Mouse (Mus musculus) lung, adult 18-20 months (tissue): ENCODE measurements around the gene Nsd2.
A peak's percentile ranks its signal among the peaks of the same experiment; 100 is the strongest.

ENCODE experiments used
- DNase-seq, 2 experiments: peaks; one replicate each; pipeline ENCODE4 v3.0.0; 2022; ENCODE audit warnings: mixed read lengths in 2 of 2

Gene Nsd2

GRCm38 (mm10) chr5:33819876-33820732 lies at the start of gene Nsd2:
Gene Nsd2 (plus strand): TSS chr5:33820725.
- peak; percentile 85 to 88 for DNase-seq

DNA sequence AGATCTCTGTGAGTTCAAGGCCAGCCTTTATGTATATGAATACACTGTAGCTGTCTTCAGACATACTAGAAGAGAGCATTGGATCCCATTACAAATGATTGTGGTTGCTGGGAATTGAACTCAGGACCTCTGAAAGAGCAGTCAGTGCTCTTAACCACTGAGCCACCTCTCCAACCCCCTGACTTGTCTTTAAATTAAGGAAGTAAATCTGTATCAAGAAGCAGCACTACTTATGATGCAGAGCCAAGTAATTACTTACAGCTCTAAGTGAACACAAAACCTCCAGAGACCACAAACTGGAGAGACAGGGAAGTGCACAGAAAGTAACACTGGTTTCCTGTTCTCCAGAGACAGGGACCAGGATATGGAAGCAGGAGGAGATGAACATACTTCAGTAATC lies 43.3 kb upstream of the Nsd2 start:
- no peak for DNase-seq

DNA sequence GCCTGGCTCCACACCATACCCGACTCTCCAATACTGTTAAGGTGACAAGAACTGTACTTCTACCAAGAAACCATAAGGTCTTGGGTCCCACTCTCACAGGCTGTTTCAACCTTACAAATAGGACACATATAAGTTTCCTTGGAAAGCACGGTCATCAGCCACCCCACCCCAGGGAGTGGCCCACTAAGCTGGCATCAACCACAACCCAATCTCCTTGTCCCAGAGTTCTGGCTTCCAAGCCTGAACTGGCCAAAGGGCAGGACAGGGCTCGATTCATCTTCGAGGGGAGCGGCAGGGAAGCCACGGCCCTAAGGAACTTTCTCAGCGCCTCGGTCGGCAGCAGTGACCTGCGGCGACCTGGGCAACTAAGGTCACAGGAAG lies 38.6 kb upstream of the Nsd2 start:
- DNase-seq = no peak

DNA sequence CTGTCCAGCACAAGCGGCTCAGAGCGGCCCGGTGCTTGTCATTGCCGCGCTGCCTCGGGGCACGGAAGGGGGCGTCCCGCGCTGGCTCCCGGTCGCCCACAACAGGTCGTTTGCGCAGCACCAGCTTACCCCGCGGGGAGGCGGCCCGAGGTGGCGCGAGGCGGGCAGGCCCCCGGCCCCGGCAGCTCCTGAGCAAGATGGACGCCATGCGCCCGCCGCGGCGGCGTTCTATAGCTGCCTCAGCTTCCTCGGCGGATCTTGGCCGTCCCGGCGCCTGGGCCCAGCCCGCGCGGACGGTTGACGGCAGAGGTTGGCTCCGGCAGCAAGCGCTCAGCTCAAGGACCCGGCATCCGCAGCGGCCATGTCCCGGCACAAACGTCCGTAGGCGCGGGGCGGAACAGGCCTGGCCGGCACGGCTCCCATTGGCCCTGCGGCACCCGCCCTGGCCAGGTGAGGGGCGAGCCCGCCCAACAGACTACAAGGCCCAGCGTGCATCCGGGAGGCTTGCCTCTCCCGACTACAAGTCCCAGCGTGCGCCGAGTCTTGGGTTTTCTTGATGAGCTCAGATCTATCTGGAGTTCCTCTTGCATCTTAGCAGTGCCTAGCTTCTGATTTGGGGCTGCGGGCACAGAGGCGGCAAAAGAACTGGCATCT lies 38.1 kb upstream of the Nsd2 start, which contains the start of gene Letm1:
TSS of gene Letm1 (minus strand) at position 473 of the 654 bp plus-strand sequence.
- DNase-seq = peak; percentile 96 to 97

- DNase-seq = no peak
Observed at GRCm38 (mm10) chr5:33782999-33783390, 37.5 kb upstream of the Nsd2 start.

DNA sequence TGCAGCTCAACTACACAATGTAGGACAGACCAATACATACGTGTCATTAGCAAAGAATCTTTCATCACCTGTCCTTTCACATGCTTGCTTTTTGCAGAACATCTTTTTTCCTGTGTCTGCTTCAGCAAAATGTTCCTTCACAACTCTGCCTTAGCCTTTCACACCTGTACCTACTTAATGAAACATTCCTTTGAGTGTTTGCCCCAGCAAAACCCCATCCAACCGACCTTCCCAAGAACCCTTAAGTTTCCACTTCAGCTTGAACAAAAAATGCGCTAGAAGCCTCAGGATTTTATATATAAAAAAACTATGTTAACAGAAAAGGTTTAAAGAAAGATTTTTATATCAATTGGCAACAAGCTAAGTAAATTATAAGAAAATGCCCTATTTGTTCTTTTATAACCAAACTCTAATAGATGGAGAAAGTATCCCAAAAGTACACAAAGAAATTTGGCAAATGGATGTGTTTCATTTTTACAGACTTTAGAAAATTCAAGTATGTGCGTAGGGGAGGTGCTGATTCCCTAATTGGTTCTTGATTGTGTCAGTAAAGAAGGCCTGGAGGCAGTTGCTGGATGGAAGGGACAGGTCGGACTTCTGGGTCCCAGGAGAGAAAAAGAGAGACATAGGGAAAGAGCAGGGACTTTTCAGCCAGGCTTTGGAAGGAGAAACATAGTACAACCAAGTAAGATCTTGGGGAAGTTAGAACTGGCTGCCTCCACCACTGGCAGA lies 28.4 kb upstream of the Nsd2 start:
- peak in 1 of 2 experiments; percentile 7 for DNase-seq

DNA sequence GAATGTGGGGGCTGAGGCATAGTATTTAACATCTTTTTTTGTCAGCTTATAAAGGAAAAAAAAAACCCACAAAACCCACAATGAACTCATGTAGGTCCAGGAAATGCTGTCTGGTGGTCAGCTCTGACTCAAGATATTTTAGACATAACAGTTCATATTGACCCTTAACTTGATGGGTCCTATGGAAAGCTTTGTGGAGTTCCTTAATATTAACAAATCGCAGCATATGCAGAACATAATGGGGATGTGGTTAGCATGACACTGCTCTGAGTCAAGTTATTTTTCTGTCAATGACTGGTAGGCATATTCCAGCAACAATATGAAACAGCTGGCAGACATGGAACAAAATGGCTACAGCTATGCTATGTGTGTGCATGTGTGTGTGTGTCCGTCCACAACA lies 17.2 kb upstream of the Nsd2 start:
- no peak for DNase-seq

GRCm38 (mm10) chr5:33811519-33811918 lies 9.0 kb upstream of the Nsd2 start:
- DNase-seq = no peak

GRCm38 (mm10) chr5:33816008-33816725 lies 4.4 kb upstream of the Nsd2 start:
- no peak for DNase-seq

DNA sequence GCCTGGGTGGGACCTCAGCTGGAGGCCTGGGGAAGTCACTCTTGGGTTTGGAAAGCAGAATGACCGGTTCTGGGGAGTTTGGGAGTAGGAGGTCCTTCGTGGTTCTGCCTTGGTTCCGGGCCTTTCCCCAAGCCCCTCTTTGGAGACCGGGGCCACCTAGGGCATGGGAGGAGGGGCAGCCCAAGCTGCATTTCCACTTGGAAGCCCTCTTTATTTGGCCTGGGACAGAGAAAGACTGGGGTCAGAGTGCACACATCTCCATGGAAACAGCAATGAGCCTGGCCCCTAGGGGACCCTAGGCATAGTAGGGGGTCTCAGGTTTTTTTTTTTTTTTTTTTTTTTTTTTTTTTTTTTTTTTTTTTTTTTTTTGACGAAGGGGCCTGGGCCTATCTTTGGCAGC lies 2.4 kb upstream of the Nsd2 start:
- DNase-seq = no peak

GRCm38 (mm10) chr5:33819141-33819875 lies 1.2 kb upstream of the Nsd2 start:
- peak in 1 of 2 experiments; percentile 7 for DNase-seq

DNA sequence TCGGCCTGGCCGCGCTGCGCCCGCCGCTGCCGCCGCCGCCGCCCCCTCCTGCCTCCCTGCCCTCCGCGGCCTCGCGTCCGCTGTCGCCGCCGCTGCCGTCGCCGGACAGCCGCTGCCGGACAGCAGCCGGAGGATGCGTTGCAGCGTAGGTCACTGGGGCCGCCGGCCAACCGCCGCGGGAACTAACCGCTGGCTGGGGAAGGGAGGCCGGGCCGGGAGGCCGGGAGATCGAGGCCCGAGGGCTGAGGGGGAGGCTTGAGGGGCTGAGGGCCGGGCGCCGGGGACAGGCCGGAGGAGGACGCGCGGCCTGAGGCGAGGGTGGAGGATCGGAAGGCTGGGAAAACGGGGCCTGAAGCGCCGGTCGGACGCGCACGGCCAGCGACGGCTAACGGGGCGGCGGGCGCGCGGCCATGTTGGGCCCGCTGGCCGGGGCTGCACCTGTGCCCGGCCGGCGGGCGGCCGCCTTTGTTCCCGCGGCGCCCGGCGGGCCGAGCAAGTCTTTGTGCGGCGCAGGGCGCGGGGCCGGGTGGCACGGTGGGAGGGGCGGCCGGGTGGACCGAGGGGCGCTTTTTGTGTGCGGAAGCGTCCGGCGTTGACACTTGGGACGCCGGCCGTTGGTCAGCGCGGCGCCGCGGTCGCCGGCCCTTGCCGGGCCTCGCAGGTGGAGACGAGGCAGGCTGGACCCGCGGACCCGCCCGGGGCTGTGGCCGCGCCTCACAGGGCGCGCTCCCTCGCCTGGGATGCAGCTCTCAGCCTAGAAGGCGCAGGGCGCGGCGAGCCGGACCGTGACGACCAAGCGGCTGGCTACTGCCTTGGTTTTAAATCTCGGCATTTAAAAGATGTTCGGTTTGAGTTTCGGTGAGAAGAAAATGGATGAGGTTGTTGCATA lies 452 bp downstream of the Nsd2 start:
- DNase-seq = peak; percentile 51 to 54

DNA sequence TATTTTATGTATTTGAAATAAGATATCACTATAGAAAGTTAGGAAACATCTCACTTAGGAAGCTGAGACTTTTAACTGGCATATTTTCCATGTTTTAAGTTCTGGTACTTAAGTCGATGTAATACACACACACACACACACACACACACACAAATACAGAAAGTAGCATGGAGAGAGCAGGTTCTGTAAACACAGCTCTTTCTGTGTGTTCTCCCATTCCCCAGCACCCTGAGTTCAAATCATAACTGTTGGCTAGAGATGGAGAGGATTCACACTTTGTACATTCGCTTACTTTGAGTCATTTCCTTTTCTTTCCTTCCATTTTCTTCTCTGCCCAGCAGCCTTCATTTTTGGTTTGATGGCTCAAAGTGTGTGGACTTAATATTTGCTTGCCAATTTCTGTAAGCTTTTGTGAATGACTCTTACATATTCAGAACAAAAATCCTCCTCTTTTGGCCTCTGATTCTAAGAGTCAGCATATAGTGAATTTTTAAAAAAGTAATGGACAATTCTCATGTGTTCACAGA lies 1.4 kb downstream of the Nsd2 start:
- DNase-seq = no peak

- DNase-seq = no peak
Observed at GRCm38 (mm10) chr5:33822456-33822855, 1.9 kb downstream of the Nsd2 start.

DNA sequence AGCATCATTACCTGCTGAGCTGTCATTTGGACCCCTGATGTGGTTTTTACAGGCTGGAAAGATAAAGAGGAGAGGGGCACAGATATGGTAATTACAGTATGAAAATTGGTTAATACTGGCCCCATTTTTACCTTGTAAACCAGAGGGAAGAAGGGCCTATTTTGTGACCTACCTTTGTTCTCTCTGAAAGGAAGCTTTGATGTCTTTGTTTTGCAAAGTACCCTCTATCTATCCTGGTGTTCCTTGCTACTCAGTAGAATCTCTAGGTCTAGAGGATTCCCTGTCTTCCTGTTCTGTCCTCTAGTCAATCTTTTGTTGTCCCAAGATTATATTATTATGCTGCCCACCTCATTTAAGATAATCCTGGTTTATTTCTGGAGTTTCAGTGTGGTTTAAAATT lies 5.5 kb downstream of the Nsd2 start:
- DNase-seq = no peak

DNA sequence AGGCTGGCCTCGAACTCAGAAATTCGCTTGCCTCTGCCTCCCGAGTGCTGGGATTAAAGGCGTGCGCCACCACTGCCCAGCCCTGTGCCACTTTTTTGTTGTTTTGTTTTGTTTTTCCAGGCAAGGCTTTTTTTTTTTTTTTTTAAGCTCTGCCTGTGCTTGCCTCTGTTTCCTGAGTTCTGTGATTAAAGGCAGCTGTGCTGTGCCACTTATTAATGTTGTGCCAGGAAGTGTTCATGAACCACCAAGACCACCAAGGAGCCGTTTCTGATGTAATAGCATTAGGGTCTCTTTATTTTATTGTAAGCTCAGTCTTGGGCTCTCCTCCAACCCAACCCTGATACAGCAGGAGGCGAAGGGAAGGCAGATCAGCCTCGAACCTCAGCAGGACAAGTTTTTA lies 7.6 kb downstream of the Nsd2 start:
- DNase-seq = no peak

DNA sequence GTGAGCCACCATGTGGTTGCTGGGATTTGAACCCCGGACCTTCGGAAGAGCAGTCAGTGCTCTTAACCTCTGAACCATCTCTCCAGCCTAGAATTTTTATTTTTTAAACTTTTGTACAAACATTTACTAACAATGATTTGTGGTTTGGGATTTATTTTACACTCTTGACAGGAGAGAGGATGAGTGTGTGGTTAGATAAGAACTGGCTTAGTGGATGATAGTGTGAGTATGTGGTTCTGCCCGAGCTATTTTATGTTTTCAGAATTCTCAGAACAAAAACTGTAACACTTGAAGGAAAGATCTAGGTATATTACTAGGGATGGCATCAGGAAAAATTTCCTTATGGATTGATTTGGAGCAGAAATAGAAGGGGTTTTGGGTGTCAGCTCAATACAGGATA lies 9.4 kb downstream of the Nsd2 start:
- DNase-seq = no peak

GRCm38 (mm10) chr5:33830832-33831231 lies 10.3 kb downstream of the Nsd2 start:
- no peak for DNase-seq

DNA sequence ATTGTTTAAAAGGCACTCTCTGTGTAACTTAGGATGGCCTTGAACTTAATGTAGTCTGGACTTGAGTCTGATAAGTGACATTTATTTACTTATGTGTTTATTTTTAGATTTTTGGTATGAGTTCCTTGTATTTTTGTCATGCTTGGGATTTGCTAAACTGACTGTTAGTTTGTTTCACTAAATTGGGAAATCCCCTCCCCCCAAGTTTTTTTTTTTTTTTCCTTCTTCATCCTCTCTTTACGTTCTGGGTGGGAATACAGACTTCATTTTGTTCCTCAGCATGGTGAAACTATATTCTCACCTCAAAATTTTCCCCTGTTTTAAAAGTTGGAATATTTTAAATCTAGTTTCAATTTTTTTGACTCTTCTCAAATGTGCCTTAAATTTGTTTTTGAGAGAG lies 20.8 kb downstream of the Nsd2 start:
- DNase-seq = no peak

GRCm38 (mm10) chr5:33842549-33842948 lies 22.0 kb downstream of the Nsd2 start:
- DNase-seq = no peak

- no peak for DNase-seq
Observed at GRCm38 (mm10) chr5:33851466-33851865, 30.9 kb downstream of the Nsd2 start.
